Mouse (Mus musculus): ENCODE measurements around the gene Slc3a1. TPM values are rescaled to one million over a fixed set of nuclear protein-coding genes. Genes with fewer than 3 reads are reported as not detected.

Gene Slc3a1
- polyA plus RNA-seq, 1 experiment from 2014 or later: 7.8 TPM

GRCm38 (mm10) chr17:85048379-85048778 lies 20.2 kb downstream of the Slc3a1 start:
- Histone ChIP-seq H3K36me3 (replicated peaks; ENCODE audit: insufficient read depth, low read length) (no peaks in the 10 kb centered on the region), H3K9ac (replicated peaks) (no peak overlapping the region), H3K27ac (ENCODE audit: low read depth) (no peak overlapping the region), H3K4me2 (ENCODE audit: low read depth, low read length) (no peak overlapping the region), H3K4me1 (ENCODE audit: insufficient read depth) (peaks cover 8% of the 10 kb centered on the region; the same call in 1 of the 2 replicates), H3K4me3 (ENCODE audit: low read depth, low read length) (no peak overlapping the region), H3K9me3 (ENCODE audit: low read length) (no peaks in the 10 kb centered on the region), H3K27me3 (ENCODE audit: insufficient read depth, low read length) (no peaks in the 10 kb centered on the region)
- WGBS (ENCODE audit: insufficient replicate concordance): 75% methylated on average over 5 of the region's 5 CpGs
- no peak for DNase-seq
- TF ChIP-seq EP300 (IDR thresholded peaks at IDR 0.05; ENCODE audit: low read depth): no peak
- no peak for TF ChIP-seq CTCF (IDR thresholded peaks at IDR 0.05; ENCODE audit: low read depth)
- ATAC-seq: no peak

GRCm38 (mm10) chr17:85058276-85058675 lies 30.1 kb downstream of the Slc3a1 start:
- WGBS (ENCODE audit: insufficient replicate concordance): 80% methylated on average over 7 of the region's 7 CpGs
- Histone ChIP-seq H3K9me3 (ENCODE audit: low read length) (no peaks in the 10 kb centered on the region), H3K36me3 (replicated peaks; ENCODE audit: insufficient read depth, low read length) (peaks cover 8% of the 10 kb centered on the region), H3K4me3 (ENCODE audit: low read depth, low read length) (no peak overlapping the region), H3K4me2 (ENCODE audit: low read depth, low read length) (no peak overlapping the region), H3K27me3 (ENCODE audit: insufficient read depth, low read length) (no peaks in the 10 kb centered on the region), H3K27ac (ENCODE audit: low read depth) (no peak overlapping the region), H3K9ac (replicated peaks) (no peak overlapping the region), H3K4me1 (ENCODE audit: insufficient read depth) (no peaks in the 10 kb centered on the region)
- DNase-seq: no peak
- ATAC-seq: no peak
- TF ChIP-seq CTCF (IDR thresholded peaks at IDR 0.05; ENCODE audit: low read depth): no peak
- TF ChIP-seq EP300 (IDR thresholded peaks at IDR 0.05; ENCODE audit: low read depth): no peak

GRCm38 (mm10) chr17:85059136-85059535 lies 31.0 kb downstream of the Slc3a1 start:
- Histone ChIP-seq H3K4me2 (ENCODE audit: low read depth, low read length) (no peak overlapping the region), H3K36me3 (replicated peaks; ENCODE audit: insufficient read depth, low read length) (peaks cover 13% of the 10 kb centered on the region), H3K27ac (ENCODE audit: low read depth) (no peak overlapping the region), H3K9me3 (ENCODE audit: low read length) (no peaks in the 10 kb centered on the region), H3K9ac (replicated peaks) (no peak overlapping the region), H3K4me1 (ENCODE audit: insufficient read depth) (no peaks in the 10 kb centered on the region), H3K4me3 (ENCODE audit: low read depth, low read length) (no peak overlapping the region), H3K27me3 (ENCODE audit: insufficient read depth, low read length) (no peaks in the 10 kb centered on the region)
- ATAC-seq (no peak), DNase-seq (no peak)
- TF ChIP-seq CTCF (IDR thresholded peaks at IDR 0.05; ENCODE audit: low read depth): no peak
- TF ChIP-seq EP300 (IDR thresholded peaks at IDR 0.05; ENCODE audit: low read depth): no peak
- WGBS (ENCODE audit: insufficient replicate concordance): 82% methylated on average over 6 of the region's 6 CpGs

GRCm38 (mm10) chr17:85063560-85063959 lies 35.4 kb downstream of the Slc3a1 start:
- Histone ChIP-seq H3K27ac (ENCODE audit: low read depth) (no peak overlapping the region), H3K9me3 (ENCODE audit: low read length) (no peaks in the 10 kb centered on the region), H3K4me1 (ENCODE audit: insufficient read depth) (no peaks in the 10 kb centered on the region), H3K4me2 (ENCODE audit: low read depth, low read length) (no peak overlapping the region), H3K4me3 (ENCODE audit: low read depth, low read length) (no peak overlapping the region), H3K27me3 (ENCODE audit: insufficient read depth, low read length) (no peaks in the 10 kb centered on the region), H3K9ac (replicated peaks) (no peak overlapping the region), H3K36me3 (replicated peaks; ENCODE audit: insufficient read depth, low read length) (peaks cover 30% of the 10 kb centered on the region)
- ATAC-seq (no peak), DNase-seq (no peak)
- 61% methylated on average over 7 of the region's 7 CpGs for WGBS (ENCODE audit: insufficient replicate concordance)
- TF ChIP-seq CTCF (IDR thresholded peaks at IDR 0.05; ENCODE audit: low read depth) (no peak), EP300 (IDR thresholded peaks at IDR 0.05; ENCODE audit: low read depth) (no peak)

GRCm38 (mm10) chr17:85067331-85067730 lies 39.2 kb downstream of the Slc3a1 start:
- Histone ChIP-seq H3K36me3 (replicated peaks; ENCODE audit: insufficient read depth, low read length) (peaks cover 32% of the 10 kb centered on the region), H3K9me3 (ENCODE audit: low read length) (no peaks in the 10 kb centered on the region)
- DNase-seq: no peak

GRCm38 (mm10) chr17:85070658-85071057 lies 42.5 kb downstream of the Slc3a1 start:
- H3K9ac ChIP-seq (replicated peaks): no peak overlapping the region
- no peak overlapping the region for H3K4me3 ChIP-seq (ENCODE audit: low read depth, low read length)
- DNase-seq (no peak), ATAC-seq (no peak)
- H3K27ac ChIP-seq (ENCODE audit: low read depth): no peak overlapping the region
- peaks cover 17% of the 10 kb centered on the region for H3K36me3 ChIP-seq (replicated peaks; ENCODE audit: insufficient read depth, low read length)
- no peaks in the 10 kb centered on the region for H3K27me3 ChIP-seq (ENCODE audit: insufficient read depth, low read length)
- WGBS (ENCODE audit: insufficient replicate concordance): 81% methylated on average over 6 of the region's 6 CpGs
- no peak overlapping the region for H3K4me2 ChIP-seq (ENCODE audit: low read depth, low read length)
- no peaks in the 10 kb centered on the region for H3K9me3 ChIP-seq (ENCODE audit: low read length)
- no peaks in the 10 kb centered on the region for H3K4me1 ChIP-seq (ENCODE audit: insufficient read depth)
- no peak for TF ChIP-seq EP300 (IDR thresholded peaks at IDR 0.05; ENCODE audit: low read depth)
- no peak for TF ChIP-seq CTCF (IDR thresholded peaks at IDR 0.05; ENCODE audit: low read depth)

More at GRCm38 (mm10) chr17:85067331-85067730, 39.2 kb downstream of the Slc3a1 start:
- Histone ChIP-seq H3K4me1 (ENCODE audit: insufficient read depth) (no peaks in the 10 kb centered on the region), H3K27ac (ENCODE audit: low read depth) (no peak overlapping the region), H3K9ac (replicated peaks) (no peak overlapping the region), H3K4me2 (ENCODE audit: low read depth, low read length) (no peak overlapping the region), H3K27me3 (ENCODE audit: insufficient read depth, low read length) (no peaks in the 10 kb centered on the region), H3K4me3 (ENCODE audit: low read depth, low read length) (no peak overlapping the region)
- TF ChIP-seq EP300 (IDR thresholded peaks at IDR 0.05; ENCODE audit: low read depth) (no peak), CTCF (IDR thresholded peaks at IDR 0.05; ENCODE audit: low read depth) (no peak)
- ATAC-seq: no peak
- 89% methylated on average over 7 of the region's 7 CpGs for WGBS (ENCODE audit: insufficient replicate concordance)
